Mouse (Mus musculus) ES-Bruce4 (cell line): Measurements from ENCODE around the gene Ptprk.

Source experiments
- EP300 ChIP-seq: IDR thresholded peaks from 2 replicates; pipeline ENCODE4 v1.6.1; 2011; ENCODE audit warnings: low read depth, low read length; ENCODE audit not compliant: insufficient read depth
- POLR2A ChIP-seq: IDR thresholded peaks from one replicate; pipeline ENCODE4 v1.8.1; 2011; ENCODE audit warnings: low read length; ENCODE audit not compliant: insufficient read depth

DNA sequence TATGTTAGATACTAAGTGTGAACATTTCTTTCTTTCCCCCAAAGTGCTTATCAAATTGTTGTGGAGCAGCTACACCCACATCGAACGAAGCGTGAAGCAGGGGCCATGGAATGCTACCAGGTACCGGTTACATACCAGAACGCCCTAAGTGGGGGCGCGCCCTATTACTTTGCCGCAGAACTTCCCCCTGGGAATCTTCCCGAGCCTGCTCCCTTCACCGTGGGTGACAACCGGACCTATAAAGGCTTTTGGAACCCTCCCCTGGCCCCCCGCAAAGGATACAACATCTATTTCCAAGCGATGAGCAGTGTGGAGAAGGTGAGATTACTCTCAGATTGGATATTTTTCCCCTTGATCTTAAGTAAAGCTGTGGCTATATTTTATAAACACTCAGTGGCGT, 418.2 kb downstream of the Ptprk start:
- TF ChIP-seq POLR2A (no peak), EP300 (no peak)
